Mouse (Mus musculus): Measurements from ENCODE around the gene Snx7. TPM values are rescaled to one million over a fixed set of nuclear protein-coding genes. Genes with fewer than 3 reads are reported as not detected.

Gene Snx7
- total and polyA plus RNA-seq, 2 experiments: 6.9 to 23.9 TPM

GRCm38 (mm10) chr3:117868091-117868490 lies 645 bp downstream of the Snx7 start:
- peak overlapping the region; percentile 73 for H3K4me3 ChIP-seq (ENCODE audit: insufficient read depth, low read depth, low read length)
- H3K27ac ChIP-seq (replicated peaks; ENCODE audit: insufficient read depth, low read depth, low read length): peak overlapping the region; percentile 51; the same call in 1 of the 2 replicates
- H3K36me3 ChIP-seq (ENCODE audit: control insufficient read depth, insufficient read depth, low read length): no peaks in the 10 kb centered on the region
- H3K9ac ChIP-seq (ENCODE audit: low read depth, low read length): peak overlapping the region; percentile 84
- no peaks in the 10 kb centered on the region; the same call in 1 of the 2 replicates for H3K79me2 ChIP-seq (ENCODE audit: control insufficient read depth, insufficient read depth, low read length)
- H3K4me1 ChIP-seq (ENCODE audit: control insufficient read depth, insufficient read depth, low read length): peaks cover 9% of the 10 kb centered on the region
- TF ChIP-seq POLR2A (IDR thresholded peaks at IDR 0.05; ENCODE audit: extremely low read depth, insufficient read depth, low read length) (no peak), CTCF (IDR thresholded peaks at IDR 0.05; ENCODE audit: low read depth, low read length) (no peak)
- H3K27me3 ChIP-seq (ENCODE audit: control insufficient read depth, insufficient read depth, low read length): no peaks in the 10 kb centered on the region
- DNase-seq (ENCODE audit: extremely low read depth, low read depth, low spot score): peak; percentile 64
- 43% methylated on average over 2 of the region's 2 CpGs for WGBS

- peak; percentile 58 for DNase-seq (ENCODE audit: extremely low read depth, low read depth, low spot score)
- Histone ChIP-seq H3K9ac (ENCODE audit: low read depth, low read length) (no peak overlapping the region), H3K4me3 (ENCODE audit: insufficient read depth, low read depth, low read length) (no peak overlapping the region), H3K27ac (replicated peaks; ENCODE audit: insufficient read depth, low read depth, low read length) (no peak overlapping the region), H3K27me3 (ENCODE audit: control insufficient read depth, insufficient read depth, low read length) (no peaks in the 10 kb centered on the region), H3K36me3 (ENCODE audit: control insufficient read depth, insufficient read depth, low read length) (no peaks in the 10 kb centered on the region), H3K79me2 (ENCODE audit: control insufficient read depth, insufficient read depth, low read length) (no peaks in the 10 kb centered on the region; the same call in 1 of the 2 replicates), H3K4me1 (ENCODE audit: control insufficient read depth, insufficient read depth, low read length) (peaks cover 13% of the 10 kb centered on the region)
- WGBS: 77% methylated on average over 12 of the region's 12 CpGs
- TF ChIP-seq POLR2A (IDR thresholded peaks at IDR 0.05; ENCODE audit: extremely low read depth, insufficient read depth, low read length) (no peak), CTCF (IDR thresholded peaks at IDR 0.05; ENCODE audit: low read depth, low read length) (no peak)
These were observed 1.9 kb downstream of the Snx7 start for GRCm38 (mm10) chr3:117866696-117867407.

GRCm38 (mm10) chr3:117865621-117866020 lies 3.1 kb downstream of the Snx7 start:
- Histone ChIP-seq H3K36me3 (ENCODE audit: control insufficient read depth, insufficient read depth, low read length) (no peaks in the 10 kb centered on the region), H3K27me3 (ENCODE audit: control insufficient read depth, insufficient read depth, low read length) (no peaks in the 10 kb centered on the region), H3K9ac (ENCODE audit: low read depth, low read length) (no peak overlapping the region), H3K79me2 (ENCODE audit: control insufficient read depth, insufficient read depth, low read length) (no peaks in the 10 kb centered on the region; the same call in 1 of the 2 replicates), H3K27ac (replicated peaks; ENCODE audit: insufficient read depth, low read depth, low read length) (no peak overlapping the region), H3K4me1 (ENCODE audit: control insufficient read depth, insufficient read depth, low read length) (peaks cover 16% of the 10 kb centered on the region), H3K4me3 (ENCODE audit: insufficient read depth, low read depth, low read length) (no peak overlapping the region)
- no peak for DNase-seq (ENCODE audit: extremely low read depth, low read depth, low spot score)
- TF ChIP-seq CTCF (IDR thresholded peaks at IDR 0.05; ENCODE audit: low read depth, low read length) (no peak), POLR2A (IDR thresholded peaks at IDR 0.05; ENCODE audit: extremely low read depth, insufficient read depth, low read length) (no peak)

- Histone ChIP-seq H3K36me3 (ENCODE audit: control insufficient read depth, insufficient read depth, low read length) (no peaks in the 10 kb centered on the region), H3K9ac (ENCODE audit: low read depth, low read length) (no peak overlapping the region), H3K4me1 (ENCODE audit: control insufficient read depth, insufficient read depth, low read length) (peaks cover 14% of the 10 kb centered on the region), H3K79me2 (ENCODE audit: control insufficient read depth, insufficient read depth, low read length) (peaks cover 3% of the 10 kb centered on the region; the same call in 1 of the 2 replicates), H3K27ac (replicated peaks; ENCODE audit: insufficient read depth, low read depth, low read length) (no peak overlapping the region), H3K27me3 (ENCODE audit: control insufficient read depth, insufficient read depth, low read length) (no peaks in the 10 kb centered on the region), H3K4me3 (ENCODE audit: insufficient read depth, low read depth, low read length) (no peak overlapping the region)
- DNase-seq (ENCODE audit: extremely low read depth, low read depth, low spot score): no peak
- TF ChIP-seq POLR2A (IDR thresholded peaks at IDR 0.05; ENCODE audit: extremely low read depth, insufficient read depth, low read length) (no peak), CTCF (IDR thresholded peaks at IDR 0.05; ENCODE audit: low read depth, low read length) (no peak)
- WGBS: 59% methylated on average over 2 of the region's 2 CpGs
These were observed 5.8 kb downstream of the Snx7 start for GRCm38 (mm10) chr3:117862951-117863350.

GRCm38 (mm10) chr3:117861977-117862434 lies 6.7 kb downstream of the Snx7 start:
- Histone ChIP-seq H3K4me3 (ENCODE audit: insufficient read depth, low read depth, low read length) (no peak overlapping the region), H3K27ac (replicated peaks; ENCODE audit: insufficient read depth, low read depth, low read length) (peak overlapping the region; percentile 9; the same call in 1 of the 2 replicates), H3K36me3 (ENCODE audit: control insufficient read depth, insufficient read depth, low read length) (no peaks in the 10 kb centered on the region), H3K27me3 (ENCODE audit: control insufficient read depth, insufficient read depth, low read length) (no peaks in the 10 kb centered on the region), H3K4me1 (ENCODE audit: control insufficient read depth, insufficient read depth, low read length) (peaks cover 8% of the 10 kb centered on the region), H3K79me2 (ENCODE audit: control insufficient read depth, insufficient read depth, low read length) (peaks cover 3% of the 10 kb centered on the region; the same call in 1 of the 2 replicates), H3K9ac (ENCODE audit: low read depth, low read length) (no peak overlapping the region)
- peak; percentile 74 for DNase-seq (ENCODE audit: extremely low read depth, low read depth, low spot score)
- TF ChIP-seq CTCF (IDR thresholded peaks at IDR 0.05; ENCODE audit: low read depth, low read length) (no peak), POLR2A (IDR thresholded peaks at IDR 0.05; ENCODE audit: extremely low read depth, insufficient read depth, low read length) (no peak)
- 31% methylated on average over 6 of the region's 6 CpGs for WGBS

- Histone ChIP-seq H3K27ac (replicated peaks; ENCODE audit: insufficient read depth, low read depth, low read length) (no peak overlapping the region), H3K9ac (ENCODE audit: low read depth, low read length) (no peak overlapping the region), H3K4me1 (ENCODE audit: control insufficient read depth, insufficient read depth, low read length) (peaks cover 10% of the 10 kb centered on the region), H3K79me2 (ENCODE audit: control insufficient read depth, insufficient read depth, low read length) (peaks cover 3% of the 10 kb centered on the region; the same call in 1 of the 2 replicates), H3K36me3 (ENCODE audit: control insufficient read depth, insufficient read depth, low read length) (no peaks in the 10 kb centered on the region), H3K4me3 (ENCODE audit: insufficient read depth, low read depth, low read length) (no peak overlapping the region), H3K27me3 (ENCODE audit: control insufficient read depth, insufficient read depth, low read length) (no peaks in the 10 kb centered on the region)
- DNase-seq (ENCODE audit: extremely low read depth, low read depth, low spot score): no peak
- 96% methylated on average over 3 of the region's 3 CpGs for WGBS
- TF ChIP-seq CTCF (IDR thresholded peaks at IDR 0.05; ENCODE audit: low read depth, low read length): no peak
- TF ChIP-seq POLR2A (IDR thresholded peaks at IDR 0.05; ENCODE audit: extremely low read depth, insufficient read depth, low read length): no peak
These were observed 9.7 kb downstream of the Snx7 start for GRCm38 (mm10) chr3:117858996-117859395.

Measured in liver, adult 2 months (tissue).